Mouse (Mus musculus) intestine, embryonic 15.5 days (tissue): ENCODE data around the gene Unc45a. TPM values are rescaled to one million over a fixed set of nuclear protein-coding genes. Genes with fewer than 3 reads are reported as not detected.
A peak's percentile ranks its signal among the peaks of the same experiment; 100 is the strongest.

Experiments used
- ATAC-seq: fragments of 200-750 bp; cut with Nextera tagmentation; 2 replicates; pipeline ENCODE4 v1.8.0; 2017; ENCODE audit warnings: moderate TSS enrichment, moderate library complexity
- H3K27ac ChIP-seq: fragments of 300-500 bp; sonication (generic); 2 replicates; pipeline ENCODE4 v1.5.1; 2015; ENCODE audit warnings: mild to moderate bottlenecking, inconsistent platforms
- H3K27me3 ChIP-seq: fragments of 300-500 bp; sonication (generic); replicated peaks from 2 replicates; pipeline ENCODE4 v1.6.1; 2015; ENCODE audit warnings: inconsistent platforms
- H3K36me3 ChIP-seq: fragments of 300-500 bp; sonication (generic); 2 replicates; pipeline ENCODE4 v1.6.1; 2015; ENCODE audit warnings: inconsistent platforms
- H3K4me1 ChIP-seq: fragments of 300-500 bp; sonication (generic); replicated peaks from 2 replicates; pipeline ENCODE4 v1.6.1; 2015; ENCODE audit warnings: inconsistent platforms
- H3K4me2 ChIP-seq: fragments of 300-500 bp; sonication (generic); replicated peaks from 2 replicates; pipeline ENCODE4 v1.6.1; 2015; ENCODE audit warnings: mild to moderate bottlenecking, inconsistent platforms
- H3K4me3 ChIP-seq: fragments of 300-500 bp; sonication (generic); replicated peaks from 2 replicates; pipeline ENCODE4 v1.5.1; 2015; ENCODE audit warnings: inconsistent platforms
- H3K9ac ChIP-seq: fragments of 300-500 bp; sonication (generic); 2 replicates; pipeline ENCODE4 v1.6.1; 2015; ENCODE audit warnings: inconsistent platforms
- H3K9me3 ChIP-seq: fragments of 300-500 bp; sonication (generic); 2 replicates; pipeline ENCODE4 v1.6.1; 2016; ENCODE audit warnings: inconsistent platforms
- WGBS: fragments of 180-500 bp; shearing (Covaris S2); methylation state at CpG from one replicate; pipeline ENCODE4 v1.1.7; 2015; 5-methylcytosine and 5-hydroxymethylcytosine counted together
- polyA plus RNA-seq: library from polyadenylated mRNA; unstranded; fragments of >200 nt; fragmentation: Nextera tagmentation; extraction: Ambion mirVana; gene quantifications from 2 replicates; pipeline ENCODE4 v1.2.1, GENCODE M21; 2015

Unc45a gene
- 37.0 and 37.6 TPM in 2 replicates for polyA plus RNA-seq

DNA sequence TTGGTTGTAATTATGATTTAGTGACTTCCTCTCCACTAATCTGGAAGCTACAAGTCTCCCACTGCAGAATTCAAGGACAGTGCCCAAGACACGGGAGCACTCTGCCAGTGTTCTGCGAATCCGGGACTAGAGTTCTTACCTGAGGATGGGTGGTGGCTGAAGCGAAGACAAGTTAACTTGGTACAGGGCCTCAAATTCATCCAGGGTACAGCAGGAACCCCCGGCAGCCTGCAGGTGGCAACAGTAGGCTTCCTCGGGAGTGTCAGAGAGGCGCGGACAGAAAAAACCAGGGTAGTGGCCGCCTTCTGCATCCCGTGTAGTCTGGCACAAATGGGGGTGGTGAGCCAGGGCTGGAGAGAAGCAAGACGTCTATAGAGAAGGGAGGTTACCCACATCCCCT is at the start of gene Unc45a:
Gene Unc45a (minus strand): TSS at position 213 of the 400 bp plus-strand sequence.
- peaks cover 25% of the 10 kb centered on the region for H3K4me1 ChIP-seq
- H3K4me3 ChIP-seq, result peak within 1 kb of the TSS; percentile 67
- peak within 1 kb of the TSS; percentile 90 for H3K27ac ChIP-seq
- peak; percentile 59 for ATAC-seq
- H3K36me3 ChIP-seq, result peaks cover 10% of the 10 kb centered on the region
- peak within 1 kb of the TSS; percentile 64 for H3K9ac ChIP-seq
- H3K4me2 ChIP-seq, result peak within 1 kb of the TSS; percentile 92
- no peaks in the 10 kb centered on the region for H3K9me3 ChIP-seq
- WGBS, result 3% methylated on average over 11 of the region's 11 CpGs
- H3K27me3 ChIP-seq, result no peaks in the 10 kb centered on the region

DNA sequence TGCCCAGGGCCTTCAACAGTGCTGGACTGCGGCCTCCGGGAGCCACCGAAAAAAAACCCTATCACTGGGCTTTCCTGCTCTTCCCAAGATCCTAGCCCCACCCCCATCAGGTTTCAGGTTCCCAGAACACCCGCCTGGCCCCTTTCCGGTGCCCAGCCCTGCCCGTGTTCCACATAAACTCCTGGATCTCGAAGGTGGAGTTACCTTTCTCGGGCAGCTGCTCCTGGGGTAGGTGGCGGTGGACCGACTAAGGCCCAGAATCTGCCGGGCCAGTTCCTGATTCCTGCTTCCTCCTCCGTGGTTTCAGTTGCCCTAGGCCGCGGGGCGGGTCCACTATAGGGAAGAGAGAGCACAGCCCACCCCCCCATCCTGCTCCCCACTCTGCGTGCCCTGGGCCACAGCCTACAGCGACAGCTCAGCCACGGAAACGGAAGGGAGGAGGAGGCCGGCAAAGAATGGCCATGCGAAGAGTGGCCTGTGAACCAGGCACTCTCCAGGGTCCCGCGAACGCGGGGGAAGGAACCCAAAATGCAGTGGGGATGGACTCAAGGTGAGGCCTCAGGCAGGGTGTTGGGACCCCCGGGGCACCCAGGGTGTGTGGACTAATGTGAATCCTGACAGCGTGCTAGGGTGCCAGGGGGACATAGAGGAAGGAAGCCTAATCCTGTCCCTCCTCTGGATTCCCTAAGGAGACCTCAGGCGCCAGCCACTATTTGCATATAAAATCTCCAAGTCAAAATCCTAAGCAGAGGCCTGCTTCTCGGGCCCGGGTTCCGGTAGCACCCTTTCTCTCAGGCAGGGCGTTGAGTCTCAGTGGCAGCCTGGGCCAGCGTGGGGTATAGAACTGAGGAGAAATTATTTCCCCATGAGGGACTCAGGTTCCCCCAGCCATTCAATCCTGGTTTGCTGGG is 47.1 kb upstream of the Unc45a start, which contains the start of gene Fes:
Gene Fes (minus strand): TSS at position 314 of the 911 bp plus-strand sequence.
- WGBS, result 22% methylated on average over 33 of the region's 33 CpGs

DNA sequence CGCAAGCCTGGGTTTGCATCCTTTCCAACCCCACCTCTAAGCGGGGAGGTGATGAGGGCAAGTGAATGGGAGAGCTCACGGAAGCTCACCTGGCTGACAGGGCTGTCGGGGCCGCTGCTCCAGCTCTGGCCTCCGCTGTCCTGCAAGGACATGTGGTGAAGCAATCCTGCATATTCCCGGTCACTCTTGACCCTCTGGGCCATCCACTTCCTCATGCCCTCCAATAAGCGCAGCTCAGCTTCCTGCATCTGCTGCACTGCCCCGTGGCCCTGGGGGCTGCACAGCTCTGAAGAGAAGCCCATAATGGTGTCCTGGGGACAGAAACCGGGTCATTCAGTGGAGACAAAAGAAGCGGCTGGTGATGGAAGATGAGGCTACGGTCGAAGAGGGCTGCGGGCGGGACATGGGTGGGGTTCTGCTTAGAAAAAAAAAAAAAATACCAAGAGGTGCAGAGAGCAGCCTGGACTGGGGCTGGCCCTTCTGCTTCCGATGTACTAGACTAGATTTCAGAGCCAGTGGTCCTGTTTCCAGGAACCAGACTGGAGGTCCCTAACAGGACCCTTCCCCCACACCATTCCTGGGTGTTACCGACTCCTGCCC is 46.3 kb upstream of the Unc45a start:
- Histone ChIP-seq H3K27me3 (no peaks in the 10 kb centered on the region), H3K9ac (peak overlapping the region; percentile 42), H3K36me3 (peaks cover 13% of the 10 kb centered on the region), H3K27ac (peak overlapping the region; percentile 51), H3K4me1 (peaks cover 13% of the 10 kb centered on the region), H3K9me3 (no peaks in the 10 kb centered on the region), H3K4me3 (peak overlapping the region; percentile 29), H3K4me2 (peak overlapping the region; percentile 57)
- ATAC-seq, result 0 out of 2 replicates have a peak, but pooled peaks have one; percentile 4
- WGBS, result 38% methylated on average over 17 of the region's 17 CpGs

More for the DNA sequence above, 47.1 kb upstream of the Unc45a start, which contains the start of gene Fes:
- peak within 1 kb of the TSS; percentile 57 for H3K4me2 ChIP-seq
- H3K4me3 ChIP-seq, result peak within 1 kb of the TSS; percentile 29
- no peaks in the 10 kb centered on the region for H3K9me3 ChIP-seq
- no peaks in the 10 kb centered on the region for H3K27me3 ChIP-seq
- H3K27ac ChIP-seq, result peak within 1 kb of the TSS; percentile 51
- H3K4me1 ChIP-seq, result peaks cover 13% of the 10 kb centered on the region
- H3K9ac ChIP-seq, result peak within 1 kb of the TSS; percentile 42
- peak; percentile 54 for ATAC-seq
- H3K36me3 ChIP-seq, result peaks cover 21% of the 10 kb centered on the region

DNA sequence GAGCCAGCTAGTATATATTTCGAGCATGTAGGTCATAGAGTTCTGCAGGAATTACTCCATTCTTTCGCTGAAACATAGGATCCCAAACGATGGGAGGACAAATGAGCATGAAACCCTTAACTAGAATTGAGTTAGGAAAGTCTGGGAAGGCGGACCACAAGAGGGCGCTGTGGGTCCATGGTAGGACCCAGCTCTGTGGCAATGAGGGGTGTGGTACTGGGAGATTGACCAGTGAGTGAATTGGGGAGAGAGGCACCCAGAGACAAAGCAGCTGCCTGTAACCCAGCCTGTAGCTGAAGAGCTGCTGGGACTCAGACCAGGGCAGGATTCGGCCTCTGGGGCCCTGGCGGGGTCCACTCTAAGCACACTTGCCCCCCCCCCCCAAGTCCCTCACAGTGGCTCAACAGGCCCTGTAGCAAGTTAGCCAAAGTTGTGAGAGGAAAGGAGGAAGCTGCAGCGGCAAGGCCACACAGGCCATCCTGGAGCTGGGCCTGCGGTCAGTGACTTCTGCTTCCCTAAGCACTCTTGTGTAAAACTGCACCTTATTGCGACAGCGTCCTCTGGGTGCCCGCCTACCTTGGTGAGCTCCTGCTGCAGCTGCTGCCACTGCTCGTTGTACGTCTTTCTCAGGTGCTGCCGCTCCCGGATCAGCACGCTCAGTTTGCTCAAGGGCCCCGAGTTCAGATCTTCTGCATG is 45.6 kb upstream of the Unc45a start:
- Histone ChIP-seq H3K9ac (no peak overlapping the region; the same call in 1 of the 2 replicates), H3K27ac (0 out of 2 replicates have a peak overlapping the region, but pooled peaks have one; percentile 51)
- 33% methylated on average over 18 of the region's 18 CpGs for WGBS

DNA sequence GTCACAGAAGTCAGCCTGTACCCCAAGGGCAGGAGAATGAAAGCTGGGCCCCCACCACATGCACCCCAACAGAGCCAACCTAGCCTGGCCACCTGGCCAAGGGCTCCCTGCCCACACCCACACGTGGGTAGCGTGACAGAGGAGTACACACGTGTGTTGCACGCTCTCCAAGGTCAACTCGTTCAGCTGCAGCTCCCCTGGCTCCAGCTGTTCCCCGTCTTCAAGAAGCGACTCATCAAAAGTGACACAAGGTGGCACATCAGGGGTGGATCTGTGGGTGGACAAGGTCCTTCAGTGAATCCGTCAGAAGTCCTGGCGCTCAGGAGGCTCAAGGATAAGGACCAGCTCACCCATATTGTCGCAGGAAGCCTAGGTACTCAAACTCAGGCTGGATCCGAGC is 42.1 kb upstream of the Unc45a start:
- peaks cover 11% of the 10 kb centered on the region for H3K4me1 ChIP-seq
- no peak overlapping the region for H3K9ac ChIP-seq
- H3K27me3 ChIP-seq, result no peaks in the 10 kb centered on the region
- H3K27ac ChIP-seq, result no peak overlapping the region
- 73% methylated on average over 11 of the region's 11 CpGs for WGBS
- no peak for ATAC-seq
- H3K4me2 ChIP-seq, result no peak overlapping the region
- H3K36me3 ChIP-seq, result no peaks in the 10 kb centered on the region
- no peak overlapping the region for H3K4me3 ChIP-seq
- no peaks in the 10 kb centered on the region for H3K9me3 ChIP-seq

More for the DNA sequence above, 45.6 kb upstream of the Unc45a start:
- Histone ChIP-seq H3K4me1 (peaks cover 13% of the 10 kb centered on the region), H3K4me2 (peak overlapping the region; percentile 57), H3K9me3 (no peaks in the 10 kb centered on the region), H3K4me3 (peak overlapping the region; percentile 29; the same call in 1 of the 2 replicates), H3K36me3 (peaks cover 11% of the 10 kb centered on the region; the same call in 1 of the 2 replicates), H3K27me3 (no peaks in the 10 kb centered on the region)
- ATAC-seq, result peak; percentile 69

- Histone ChIP-seq H3K4me1 (no peaks in the 10 kb centered on the region), H3K4me3 (no peak overlapping the region), H3K36me3 (no peaks in the 10 kb centered on the region), H3K27me3 (no peaks in the 10 kb centered on the region), H3K4me2 (no peak overlapping the region), H3K9me3 (no peaks in the 10 kb centered on the region), H3K27ac (no peak overlapping the region), H3K9ac (no peak overlapping the region)
- WGBS, result 64% methylated on average over 13 of the region's 13 CpGs
- ATAC-seq, result no peak
Observed at GRCm38 (mm10) chr7:80379531-80379930, 38.7 kb upstream of the Unc45a start.

DNA sequence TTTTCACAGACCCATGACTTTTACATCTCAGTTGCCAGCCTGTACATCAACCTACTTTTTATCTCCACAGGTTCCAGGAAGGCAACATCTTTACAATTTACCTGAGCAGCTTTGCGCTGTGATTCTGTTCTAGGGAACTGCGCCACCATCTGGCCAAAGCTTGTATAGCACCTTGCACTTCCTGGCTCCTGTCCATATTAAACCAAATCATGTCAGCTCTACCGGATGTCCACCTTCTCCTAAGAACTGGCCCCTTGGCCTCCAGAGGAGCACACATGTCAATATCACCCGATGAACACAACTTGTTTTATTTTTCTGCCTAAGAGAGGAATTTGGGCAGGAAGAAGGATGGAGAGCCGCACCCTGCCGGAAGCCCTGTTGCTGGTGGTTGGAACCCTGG is 36.7 kb upstream of the Unc45a start:
- Histone ChIP-seq H3K27me3 (no peaks in the 10 kb centered on the region), H3K27ac (no peak overlapping the region), H3K4me1 (no peaks in the 10 kb centered on the region), H3K4me2 (no peak overlapping the region), H3K4me3 (no peak overlapping the region), H3K9ac (no peak overlapping the region), H3K9me3 (no peaks in the 10 kb centered on the region), H3K36me3 (no peaks in the 10 kb centered on the region)
- no peak for ATAC-seq
- 34% methylated on average over 6 of the region's 6 CpGs for WGBS

- Histone ChIP-seq H3K27ac (no peak overlapping the region), H3K36me3 (no peaks in the 10 kb centered on the region), H3K9me3 (no peaks in the 10 kb centered on the region), H3K4me3 (no peak overlapping the region), H3K27me3 (no peaks in the 10 kb centered on the region), H3K9ac (no peak overlapping the region), H3K4me2 (no peak overlapping the region), H3K4me1 (no peaks in the 10 kb centered on the region)
- 78% methylated on average over 10 of the region's 10 CpGs for WGBS
- no peak for ATAC-seq
Observed at GRCm38 (mm10) chr7:80376192-80376591, 35.4 kb upstream of the Unc45a start.

- Histone ChIP-seq H3K9ac (no peak overlapping the region), H3K4me3 (no peak overlapping the region), H3K4me2 (no peak overlapping the region), H3K27ac (no peak overlapping the region), H3K36me3 (no peaks in the 10 kb centered on the region), H3K9me3 (no peaks in the 10 kb centered on the region), H3K27me3 (no peaks in the 10 kb centered on the region), H3K4me1 (no peaks in the 10 kb centered on the region)
- no peak for ATAC-seq
- WGBS, result 73% methylated on average over 9 of the region's 9 CpGs
Observed at GRCm38 (mm10) chr7:80375376-80376039, 34.7 kb upstream of the Unc45a start.

- ATAC-seq, result no peak
- Histone ChIP-seq H3K4me2 (no peak overlapping the region), H3K9ac (no peak overlapping the region), H3K4me1 (0 out of 2 replicates have a peak, but pooled peaks cover 5% of the 10 kb centered on the region), H3K9me3 (no peaks in the 10 kb centered on the region), H3K4me3 (no peak overlapping the region), H3K27me3 (no peaks in the 10 kb centered on the region), H3K36me3 (no peaks in the 10 kb centered on the region), H3K27ac (no peak overlapping the region)
- WGBS, result 92% methylated on average over 3 of the region's 3 CpGs
Observed at GRCm38 (mm10) chr7:80374733-80375132, 33.9 kb upstream of the Unc45a start.

- Histone ChIP-seq H3K4me2 (no peak overlapping the region), H3K27ac (no peak overlapping the region), H3K4me3 (no peak overlapping the region), H3K4me1 (peaks cover 9% of the 10 kb centered on the region; the same call in 1 of the 2 replicates), H3K36me3 (no peaks in the 10 kb centered on the region), H3K9ac (no peak overlapping the region), H3K27me3 (no peaks in the 10 kb centered on the region), H3K9me3 (no peaks in the 10 kb centered on the region)
- ATAC-seq, result no peak
- 60% methylated on average over 3 of the region's 3 CpGs for WGBS
Observed at GRCm38 (mm10) chr7:80374280-80374679, 33.5 kb upstream of the Unc45a start.
